Mouse (Mus musculus): ENCODE results near the gene Edc3.

Gene Edc3

DNA sequence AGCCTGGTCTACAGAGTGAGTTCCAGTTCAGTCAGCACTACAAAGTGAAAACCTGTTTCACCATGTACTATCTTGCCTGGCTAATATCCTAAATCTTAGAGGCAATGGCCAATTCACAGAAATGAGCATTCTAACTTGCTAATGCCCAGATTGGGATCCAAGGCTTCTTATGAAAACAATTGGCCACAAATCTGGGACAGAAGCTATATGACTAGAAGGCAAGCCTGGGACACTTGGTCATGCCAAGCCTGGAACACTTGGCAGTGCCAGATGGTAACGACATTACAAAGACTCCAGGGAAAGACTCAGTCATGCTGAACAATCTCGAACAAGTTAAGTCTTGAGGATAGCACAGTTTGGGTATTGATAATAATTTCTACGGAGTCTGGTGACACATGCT is 1.8 kb upstream of the Edc3 start:
- no peak for DNase-seq

DNA sequence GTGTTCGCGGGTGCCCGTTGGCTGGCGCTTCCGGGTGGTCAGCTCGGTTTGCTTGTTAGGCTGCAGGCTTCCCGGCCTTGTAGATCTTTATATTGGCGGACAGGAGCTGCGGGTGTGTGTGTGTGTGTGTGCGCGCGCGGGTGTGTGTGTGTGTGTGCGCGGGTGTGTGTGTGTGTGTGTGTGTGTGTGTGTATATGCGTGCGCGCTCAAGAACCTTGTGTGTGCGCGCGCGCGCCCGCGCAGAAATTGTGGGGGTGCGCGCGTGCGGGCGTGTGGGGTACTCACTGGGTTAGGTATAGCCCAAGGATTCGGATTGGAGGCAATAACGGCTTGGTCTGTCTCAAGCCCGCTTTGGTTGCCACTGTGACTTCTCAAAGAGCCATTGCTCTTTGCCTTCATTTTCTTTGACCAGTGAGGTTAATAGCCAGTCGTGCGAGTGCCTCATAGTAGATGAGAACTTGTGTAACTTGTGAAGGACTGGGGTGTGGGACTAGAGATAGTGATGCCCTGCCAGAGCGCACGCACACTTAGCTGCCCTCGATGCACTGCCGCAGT is 457 bp downstream of the Edc3 start:
- peak; percentile 59 for DNase-seq

DNA sequence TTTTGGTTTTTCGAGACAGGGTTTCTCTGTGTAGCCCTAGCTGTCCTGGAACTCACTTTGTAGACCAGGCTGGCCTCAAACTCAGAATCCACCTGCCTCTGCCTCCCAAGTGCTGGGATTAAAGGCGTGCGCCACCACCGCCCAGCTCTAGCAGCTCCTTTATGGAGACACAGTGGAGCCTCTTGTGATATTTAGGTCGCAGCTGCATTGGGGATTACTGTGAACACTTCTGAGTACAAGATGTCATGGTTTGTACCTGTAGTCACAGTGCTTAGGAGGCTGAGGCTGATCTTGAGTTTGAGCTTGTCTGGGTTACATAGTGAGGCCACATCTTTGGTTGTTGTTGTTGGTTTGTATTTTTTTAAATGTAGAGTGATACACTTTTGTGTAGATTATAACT is 1.9 kb downstream of the Edc3 start:
- DNase-seq = peak; percentile 24

DNA sequence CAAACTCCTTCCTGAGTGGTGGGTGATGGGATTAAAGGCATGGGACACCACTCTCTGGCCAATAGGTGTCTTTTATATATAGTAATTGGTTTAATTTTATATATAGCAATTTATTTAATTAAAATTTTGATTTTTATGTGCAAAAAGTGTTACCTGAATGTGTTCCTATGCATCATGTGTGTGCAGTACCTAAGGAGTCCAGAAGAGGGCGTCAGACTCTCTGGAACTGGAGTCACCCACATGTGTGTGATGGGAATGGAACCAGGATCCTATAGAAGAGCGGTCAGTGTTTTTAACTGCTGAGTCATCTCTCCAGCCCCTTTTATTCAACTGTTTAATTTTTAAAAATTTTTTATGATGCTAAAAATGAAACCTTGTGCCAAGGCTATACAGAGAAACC is 3.9 kb downstream of the Edc3 start:
- no peak for DNase-seq

DNA sequence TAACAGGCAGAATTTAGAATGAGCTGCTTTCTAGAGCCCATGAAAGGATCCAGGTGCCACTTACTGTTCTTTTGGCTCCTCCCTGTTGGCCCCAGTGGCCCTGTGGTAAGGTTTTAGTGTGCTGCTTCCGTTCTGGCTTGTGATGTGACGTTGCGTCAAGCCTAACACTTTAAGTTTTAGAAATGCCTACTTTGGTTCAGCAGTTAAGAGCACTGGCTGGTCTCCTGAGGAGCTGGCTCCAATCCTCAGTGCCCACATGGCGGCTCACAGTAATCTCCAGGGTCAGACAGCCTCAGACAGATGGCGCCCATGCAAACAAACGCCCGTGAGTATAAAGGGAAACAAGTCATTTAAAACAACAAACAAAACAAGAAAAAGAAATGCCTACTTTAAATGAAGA is 10.1 kb downstream of the Edc3 start:
- no peak for DNase-seq

DNA sequence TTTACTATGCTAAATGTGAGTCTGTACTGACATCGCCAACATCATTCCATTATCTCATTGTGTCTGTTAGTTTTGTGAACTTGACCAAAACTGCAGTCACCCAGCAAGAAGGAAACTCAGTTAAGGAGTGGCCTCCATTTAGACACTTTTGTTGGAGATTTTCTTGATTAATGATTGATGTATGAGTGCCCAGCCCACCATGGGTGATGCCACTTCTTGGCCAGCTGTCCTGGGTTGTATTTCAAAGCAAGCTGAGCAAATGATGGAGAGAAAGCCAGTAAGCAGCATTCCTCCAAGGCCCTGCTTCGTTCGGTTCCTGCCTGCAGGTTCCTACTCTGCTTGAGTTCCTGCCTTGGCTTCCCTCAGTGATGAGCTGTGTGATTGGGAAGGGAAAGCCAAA is 12.4 kb downstream of the Edc3 start:
- DNase-seq = no peak

DNA sequence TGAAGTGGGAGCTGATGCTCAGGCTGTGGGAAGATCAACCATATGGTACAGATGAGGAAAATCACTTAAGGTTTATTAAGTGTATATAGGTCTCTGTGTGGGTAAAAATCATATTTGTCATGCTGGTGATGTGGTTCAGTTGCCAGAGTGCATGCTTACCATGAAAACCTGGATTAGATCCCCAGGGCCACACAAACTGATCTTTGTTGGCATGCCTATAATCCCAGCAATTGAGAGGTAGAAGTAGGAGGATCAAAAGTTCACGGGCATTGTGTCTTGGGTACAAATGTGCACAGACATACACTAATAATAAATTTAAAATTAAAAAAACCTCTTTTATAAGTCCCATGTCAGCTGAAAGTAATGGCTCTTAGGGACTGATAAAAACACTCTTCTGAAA is 14.0 kb downstream of the Edc3 start:
- DNase-seq = no peak

DNA sequence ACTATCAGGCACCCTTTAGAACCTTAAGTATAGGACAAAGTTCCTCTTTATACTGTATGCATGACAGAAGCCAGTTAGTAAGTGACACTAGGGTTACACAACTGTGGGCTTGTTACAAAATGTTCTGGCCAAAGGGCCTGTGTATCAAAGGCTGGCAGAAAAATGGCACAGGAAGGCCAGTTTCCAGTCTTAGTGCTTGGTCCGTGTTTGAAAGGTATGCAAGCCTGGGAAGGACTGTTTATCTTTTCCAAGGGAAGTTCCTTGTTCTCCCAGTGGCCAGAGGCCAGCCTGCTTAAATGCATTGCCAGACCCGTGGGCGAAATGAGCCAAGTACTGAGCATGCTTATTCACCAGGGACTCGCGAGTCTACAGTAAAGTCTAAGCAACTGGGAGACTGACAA is 15.0 kb downstream of the Edc3 start:
- DNase-seq = no peak

DNA sequence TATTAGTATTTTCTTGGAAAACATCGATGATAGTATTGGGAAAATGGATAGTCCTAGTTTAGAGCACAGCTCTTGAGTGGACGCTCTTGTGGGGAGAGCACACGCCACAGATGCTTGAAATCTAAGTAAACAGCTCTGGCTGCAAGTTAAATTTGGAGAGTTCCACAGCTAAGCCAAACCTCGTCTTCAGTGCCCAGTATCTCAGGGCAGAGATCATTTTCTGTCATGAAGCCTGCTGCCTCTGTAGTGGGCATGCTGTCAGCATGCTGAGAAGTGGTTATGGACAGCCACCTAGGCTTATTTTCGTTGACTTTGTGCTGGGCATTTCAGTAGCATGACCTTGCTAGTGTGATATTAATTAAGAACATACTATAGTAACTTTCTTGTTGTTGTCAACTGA is 15.5 kb downstream of the Edc3 start:
- DNase-seq = no peak

DNA sequence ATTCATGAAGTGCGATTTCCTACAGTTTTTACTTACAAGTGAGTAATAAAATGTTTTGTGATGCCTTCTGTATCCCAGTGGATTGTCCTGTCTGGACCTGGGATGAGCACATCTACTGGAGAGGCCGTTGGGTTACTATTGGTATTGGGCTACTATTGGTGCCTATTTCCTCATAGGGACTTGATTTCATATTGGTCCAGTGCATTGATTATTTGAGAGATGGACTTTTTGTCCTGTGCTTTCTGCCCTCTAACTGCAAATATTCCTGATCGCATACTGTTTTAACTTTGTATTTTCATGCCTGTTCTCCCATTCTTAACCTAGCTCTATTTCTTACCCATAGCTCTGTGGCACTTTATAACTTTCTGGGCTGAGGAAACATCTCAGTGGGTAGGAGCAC is 16.4 kb downstream of the Edc3 start:
- DNase-seq = no peak

DNA sequence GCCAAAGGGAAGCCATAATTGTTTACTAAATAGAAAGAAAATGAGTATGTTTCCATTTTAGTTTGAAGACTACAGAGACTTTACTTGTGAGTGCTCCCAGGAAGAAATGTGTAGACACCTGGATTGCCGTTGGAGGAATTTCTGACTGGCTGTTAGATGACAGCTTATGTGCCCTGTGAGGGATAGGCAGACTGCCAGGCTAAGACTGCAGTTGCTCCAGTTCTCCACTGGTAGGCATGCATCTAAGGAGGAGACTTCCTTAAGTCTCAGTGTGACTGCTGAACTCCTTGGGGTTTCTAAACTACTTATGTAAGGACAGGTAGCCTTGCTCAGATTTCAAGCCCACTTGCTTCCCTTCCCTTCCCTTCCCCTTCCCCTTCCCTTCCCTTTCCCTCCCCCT is 20.0 kb downstream of the Edc3 start:
- DNase-seq = no peak

DNA sequence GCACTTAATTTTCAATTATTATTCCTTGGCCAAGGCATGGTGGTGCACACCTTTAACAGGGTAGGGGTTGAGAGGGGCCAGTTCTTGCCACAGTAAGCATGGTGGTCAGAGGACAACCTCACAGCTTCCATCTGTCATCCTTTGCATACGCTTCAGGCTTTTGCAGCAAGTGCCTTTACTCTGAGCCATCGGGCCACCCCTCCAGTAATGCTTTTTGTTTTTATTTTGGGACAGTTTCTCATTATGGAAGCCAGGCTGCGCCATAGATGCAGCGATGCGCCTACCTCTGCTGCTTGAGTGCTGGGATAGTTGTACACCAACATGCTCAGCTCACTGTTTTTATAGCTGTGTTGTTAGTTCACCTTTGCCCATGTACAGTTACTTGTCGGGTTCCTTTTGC is 25.3 kb downstream of the Edc3 start:
- DNase-seq = no peak

DNA sequence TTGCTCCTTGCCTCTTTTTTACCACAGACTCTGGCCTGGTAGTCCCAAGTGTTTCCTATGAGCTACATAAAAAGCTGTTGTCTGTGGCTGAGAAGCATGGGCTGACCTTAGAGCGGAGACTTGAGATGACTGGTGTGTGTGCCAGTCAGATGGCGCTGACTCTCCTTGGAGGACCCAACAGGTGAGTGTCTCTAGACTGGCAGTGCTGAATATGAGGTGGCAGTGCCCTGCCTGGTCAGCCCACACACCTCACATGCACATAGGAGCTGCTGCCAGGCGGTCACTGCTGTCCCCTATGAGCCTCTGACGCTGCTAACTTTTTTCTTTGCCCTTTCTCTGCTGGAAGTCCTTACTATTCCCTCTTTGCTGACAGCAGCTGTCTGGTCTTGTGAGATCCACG is 31.5 kb downstream of the Edc3 start:
- no peak for DNase-seq

DNA sequence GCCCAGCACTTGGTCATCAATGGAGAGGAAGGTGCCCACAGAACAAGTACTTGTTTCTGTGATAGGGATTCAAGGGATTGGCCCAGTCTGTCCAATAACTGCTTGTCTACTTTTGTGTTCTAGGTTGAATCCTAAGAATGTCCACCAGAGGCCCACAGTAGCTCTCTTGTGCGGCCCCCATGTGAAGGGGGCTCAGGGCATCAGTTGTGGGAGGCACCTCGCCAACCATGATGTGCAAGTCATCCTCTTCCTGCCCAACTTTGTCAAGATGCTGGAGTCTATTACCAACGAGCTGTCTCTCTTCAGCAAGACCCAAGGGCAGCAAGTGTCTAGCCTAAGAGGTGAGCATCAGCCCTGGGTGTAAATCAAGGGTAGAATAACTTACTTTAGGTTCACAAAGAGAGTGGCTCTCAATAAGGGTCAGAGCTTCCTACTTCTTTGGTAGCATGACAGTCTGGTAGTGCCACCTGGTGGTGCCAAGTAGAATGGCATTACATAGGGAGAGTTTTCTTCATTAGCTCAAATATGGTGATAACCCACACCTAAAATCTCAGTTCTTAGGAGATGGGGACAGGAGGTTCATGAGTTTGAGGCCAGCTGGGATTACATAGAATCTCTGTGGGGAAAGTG is 36.2 kb downstream of the Edc3 start:
- peak; percentile 59 for DNase-seq

DNA sequence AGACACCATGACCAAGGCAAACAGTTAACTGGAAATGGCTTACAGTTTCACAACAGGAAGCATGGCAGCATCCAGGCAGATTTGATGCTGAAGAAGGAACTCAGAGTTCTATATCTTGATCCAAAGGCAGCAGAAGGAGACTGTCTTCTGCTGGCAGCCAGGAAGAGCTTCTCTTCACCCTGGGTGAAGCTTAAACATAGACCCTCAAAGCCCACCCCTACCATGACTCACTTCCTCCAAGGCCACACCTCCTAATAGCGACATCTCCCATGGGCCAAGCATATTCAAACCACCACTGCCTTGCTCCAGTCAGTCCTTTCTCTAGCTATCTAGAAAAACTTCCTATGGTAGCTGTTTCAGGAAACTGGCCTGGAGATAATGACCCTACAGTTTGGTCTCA is 38.7 kb downstream of the Edc3 start:
- no peak for DNase-seq

DNA sequence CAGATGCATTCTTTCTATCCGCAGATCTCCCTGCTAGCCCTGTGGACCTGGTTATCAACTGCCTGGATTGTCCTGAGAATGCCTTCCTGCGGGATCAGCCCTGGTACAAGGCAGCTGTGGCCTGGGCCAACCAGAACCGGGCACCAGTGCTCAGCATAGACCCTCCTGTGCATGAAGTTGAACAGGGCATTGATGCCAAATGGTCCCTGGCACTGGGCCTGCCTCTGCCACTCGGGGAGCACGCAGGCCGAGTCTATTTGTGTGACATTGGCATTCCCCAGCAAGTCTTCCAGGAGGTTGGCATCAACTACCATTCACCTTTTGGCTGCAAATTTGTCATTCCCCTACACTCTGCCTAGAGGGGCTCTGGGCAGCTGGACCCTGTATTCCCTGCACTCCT is 39.8 kb downstream of the Edc3 start:
- no peak for DNase-seq

DNA sequence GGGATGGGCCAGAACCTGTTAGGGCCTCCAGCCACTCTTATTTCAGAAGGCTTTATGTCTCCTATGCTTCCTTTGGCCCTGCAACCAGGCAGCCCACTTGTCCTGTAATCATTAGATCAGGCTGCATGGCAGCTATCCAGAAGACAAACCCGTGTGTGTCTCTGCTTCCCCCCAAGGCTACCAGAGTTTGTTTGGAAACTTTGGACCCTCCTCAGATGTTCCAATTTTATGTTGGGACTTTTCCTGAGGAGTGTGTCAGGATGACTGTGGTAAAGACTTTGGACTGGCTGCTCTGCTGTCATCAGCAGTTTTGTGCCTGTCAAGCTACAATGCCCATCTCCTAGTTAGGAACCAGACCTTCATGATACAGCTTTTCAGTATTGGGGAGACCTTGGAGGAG is 40.5 kb downstream of the Edc3 start:
- DNase-seq = no peak

DNA sequence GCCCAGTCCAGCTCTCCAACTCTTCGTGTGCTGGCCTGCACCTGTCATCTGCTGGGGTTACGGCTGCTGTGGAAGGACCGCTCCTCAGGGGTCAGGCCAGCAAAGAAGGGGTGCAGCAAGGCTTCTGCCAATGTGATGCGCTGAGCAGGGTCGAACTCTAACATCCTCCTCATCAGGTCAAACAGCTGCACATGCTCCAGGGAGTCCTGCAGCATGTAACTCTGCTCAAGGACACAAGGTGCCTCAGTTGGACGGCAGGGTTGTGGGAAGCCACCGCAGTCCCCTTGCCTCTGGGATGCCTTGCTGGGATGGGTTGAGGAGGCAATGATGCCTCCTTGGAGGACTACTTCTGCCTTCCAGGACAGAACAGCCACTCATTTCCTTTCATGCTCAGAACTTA is 42.6 kb downstream of the Edc3 start:
- DNase-seq = no peak

DNA sequence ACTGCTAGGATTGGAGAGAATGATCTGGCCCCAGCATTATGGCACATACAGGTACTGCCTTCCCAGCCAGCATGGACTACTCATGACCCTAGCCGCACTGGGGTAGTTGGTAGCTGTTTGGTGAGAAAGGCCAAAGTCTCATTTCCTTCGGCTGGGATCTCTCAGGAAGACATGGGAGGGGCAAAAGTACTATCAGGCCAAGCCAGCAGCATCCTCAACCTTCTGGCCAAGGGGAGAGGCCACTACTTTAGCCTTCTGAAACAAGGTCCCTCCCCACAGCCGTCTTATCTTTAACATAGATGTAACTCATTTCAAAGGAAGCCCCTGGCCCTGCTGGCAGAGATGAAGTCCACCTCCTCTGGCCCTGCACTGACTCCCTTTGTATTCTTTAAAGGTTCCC is 49.2 kb downstream of the Edc3 start:
- DNase-seq = no peak

DNA sequence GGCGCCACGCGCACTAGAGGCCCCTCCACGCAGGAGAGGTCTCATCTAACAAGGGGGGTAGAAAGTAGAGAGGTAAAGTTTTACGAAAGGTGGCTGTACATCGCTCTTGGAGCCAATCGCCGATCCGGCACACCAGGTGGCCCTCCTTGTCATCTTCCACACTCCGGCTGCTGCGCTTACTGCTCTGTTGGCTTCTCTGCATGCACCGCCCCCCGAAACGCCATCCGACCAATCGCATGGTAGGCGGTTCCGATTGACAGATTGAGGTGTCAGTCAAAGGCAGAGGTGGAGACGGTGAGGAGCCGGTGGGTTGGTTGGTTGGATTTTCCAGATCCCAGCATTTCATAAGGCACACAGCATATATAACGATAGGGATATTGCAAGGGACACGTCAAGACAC is 50.2 kb downstream of the Edc3 start:
- no peak for DNase-seq

DNA sequence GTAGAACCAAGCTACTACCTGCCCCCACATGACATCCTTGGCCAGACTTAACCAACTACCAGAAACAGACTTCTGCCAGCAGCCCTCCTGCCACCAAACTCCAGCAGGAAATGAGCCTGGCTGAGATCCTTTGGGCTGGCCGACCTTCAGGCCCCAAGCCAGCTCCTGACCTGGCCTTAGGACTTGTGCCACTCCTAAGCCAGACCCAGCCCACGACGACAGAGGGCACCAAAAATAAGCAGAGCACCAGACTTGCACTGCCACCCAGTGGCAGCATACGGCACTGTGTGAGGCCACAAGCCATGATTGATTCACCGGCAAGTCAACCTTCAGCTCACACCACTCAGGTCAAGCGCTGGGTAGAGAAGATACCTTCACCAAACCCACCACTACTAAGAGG is 50.9 kb downstream of the Edc3 start:
- peak; percentile 77 for DNase-seq

DNA sequence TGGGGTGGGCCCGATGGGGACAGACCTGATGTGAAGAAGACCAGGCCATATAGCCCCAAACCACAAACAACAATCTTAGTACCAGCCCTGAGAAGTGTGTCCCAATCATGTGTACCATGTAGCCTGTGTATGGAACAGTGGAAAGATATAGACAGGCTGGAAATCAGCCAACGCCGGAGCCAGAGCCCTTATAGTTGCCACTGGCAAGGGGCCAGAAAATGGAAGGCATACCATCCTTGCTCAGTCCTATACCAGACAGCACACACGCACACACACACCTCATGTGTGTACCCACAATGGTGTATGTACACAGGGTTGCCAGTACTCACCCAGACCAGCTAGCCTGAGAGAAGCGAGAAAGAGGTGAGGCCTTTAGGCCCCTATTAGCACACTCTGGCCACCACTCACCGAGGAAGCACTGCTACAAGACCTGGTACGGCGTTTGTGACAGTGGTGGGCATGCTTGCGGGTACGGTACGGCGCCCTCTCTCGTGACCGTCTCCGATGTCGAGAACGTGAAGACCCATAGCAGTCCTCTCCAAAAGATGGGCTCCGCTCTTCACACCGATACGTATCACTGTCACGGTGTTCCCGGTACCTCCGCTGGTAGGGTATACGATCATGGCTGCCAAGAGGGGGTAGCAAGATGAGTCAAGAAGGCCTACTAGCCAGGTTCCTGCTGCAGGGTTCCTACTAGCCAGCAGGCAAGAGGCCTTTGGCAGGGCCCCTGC is 52.2 kb downstream of the Edc3 start:
- DNase-seq = no peak

DNA sequence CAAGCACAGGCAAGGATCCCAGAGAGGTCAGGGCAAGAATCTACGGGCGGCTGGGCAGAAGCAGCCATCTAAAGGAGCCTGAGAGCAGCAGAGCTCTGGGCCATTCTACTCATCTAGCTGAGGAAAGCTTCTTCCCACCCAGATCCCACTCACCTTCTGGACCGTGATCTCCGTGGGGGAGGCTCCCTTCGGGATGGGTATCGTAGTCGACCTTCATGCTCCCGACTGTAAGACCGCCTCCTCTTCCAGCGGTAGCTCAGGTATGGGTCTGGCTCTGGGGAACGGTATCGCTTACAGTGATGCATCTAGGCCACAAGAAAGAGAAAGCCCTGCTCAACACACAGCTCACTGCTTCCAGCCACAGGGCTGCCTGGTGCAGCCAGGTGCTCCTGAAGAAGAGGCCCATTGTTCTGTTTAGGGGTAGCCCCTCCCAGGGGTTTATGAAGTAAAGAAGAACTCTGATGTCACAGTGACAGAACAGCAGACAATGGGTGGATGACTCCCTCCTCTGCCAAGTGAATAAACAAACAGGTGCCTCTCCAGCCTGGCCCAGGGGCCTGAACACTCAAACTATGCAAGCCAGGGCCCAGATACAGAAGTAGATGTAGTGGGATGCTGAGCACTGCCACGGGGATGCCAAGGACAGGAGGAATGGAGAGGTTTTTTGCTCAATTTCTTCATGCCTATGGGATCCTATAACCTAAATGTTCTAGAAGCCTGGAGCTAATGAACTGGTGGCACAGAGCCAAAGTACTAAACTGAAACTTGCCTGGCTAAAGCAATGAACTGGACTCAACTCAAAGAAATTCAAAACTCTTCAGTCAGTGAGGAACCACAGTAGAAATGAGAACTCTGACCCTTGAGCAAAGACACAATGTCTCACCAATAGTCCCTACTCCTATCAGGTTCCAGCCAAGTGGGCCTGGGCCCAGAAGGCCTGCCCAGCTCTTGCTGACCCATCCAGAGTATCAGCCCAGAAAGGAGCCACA is 53.5 kb downstream of the Edc3 start:
- peak; percentile 57 for DNase-seq

DNA sequence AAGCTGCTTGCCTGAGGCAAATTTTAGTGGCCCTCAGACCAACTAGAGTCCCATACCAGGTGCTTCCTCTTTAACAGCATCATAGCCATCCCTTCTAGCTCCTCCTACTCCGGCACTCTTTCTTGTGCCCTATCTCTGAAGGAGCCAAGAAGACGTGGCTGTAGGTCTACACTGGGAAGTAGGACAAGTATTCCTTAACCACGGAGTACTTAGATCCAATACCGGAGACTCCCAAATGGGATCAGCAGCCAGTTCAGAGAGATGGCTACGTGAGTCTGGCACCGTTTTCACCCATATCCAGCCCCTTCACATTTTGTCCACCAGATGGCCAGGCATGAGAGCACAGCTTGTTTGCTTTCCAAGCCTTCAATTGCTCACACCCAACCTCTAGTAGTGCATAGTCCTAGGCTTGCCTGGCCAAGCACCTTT is 54.2 kb downstream of the Edc3 start:
- DNase-seq = peak; percentile 58

Data from thymus, postnatal 25 days (tissue).